Mouse (Mus musculus): ENCODE results near the gene Llgl2. TPM values are rescaled to one million over a fixed set of nuclear protein-coding genes. Genes with fewer than 3 reads are reported as not detected.

The Llgl2 gene
- polyA plus RNA-seq, 1 experiment from 2014 or later: 41.1 TPM

DNA sequence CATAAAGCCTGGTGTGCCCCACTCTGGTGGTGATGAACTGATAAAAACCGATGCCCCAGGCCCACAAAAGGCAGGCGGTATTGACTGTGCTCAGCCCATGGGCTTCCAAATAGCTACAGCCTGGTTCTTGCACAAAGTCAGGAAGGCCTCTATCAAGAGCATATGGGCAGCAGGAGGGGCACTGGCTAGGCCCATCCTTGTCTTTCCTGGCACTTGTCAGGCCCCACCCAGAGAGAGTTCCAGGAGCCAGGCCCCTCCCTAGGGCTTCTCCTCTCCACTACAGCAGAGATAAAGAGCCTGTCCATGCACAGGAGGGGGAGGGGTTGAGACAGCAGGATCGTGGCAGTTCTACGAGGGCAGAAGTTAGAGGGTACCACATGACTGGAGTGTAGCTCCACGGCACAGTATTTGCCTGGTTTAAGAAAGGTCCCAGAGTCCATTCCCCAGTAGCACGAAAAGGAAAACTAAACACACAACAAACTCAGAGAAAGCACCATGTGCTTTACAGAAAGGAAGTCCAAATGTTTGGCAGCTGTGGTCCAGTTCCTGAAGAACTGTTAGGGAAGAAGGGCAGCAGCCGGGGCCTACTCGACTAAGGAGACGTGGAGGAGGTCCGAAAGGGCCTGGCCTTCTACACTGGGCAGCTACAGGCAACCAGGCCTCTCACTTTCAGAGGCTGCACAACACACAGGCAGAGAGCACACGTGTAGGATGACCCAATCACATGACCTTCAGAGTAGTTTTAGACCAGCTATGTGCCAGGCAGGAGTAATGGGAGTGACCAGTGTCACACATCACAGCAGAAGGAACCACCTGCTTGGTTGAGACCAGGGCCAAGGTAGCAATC is 79.8 kb downstream of the Llgl2 start:
- Histone ChIP-seq H3K27me3 (ENCODE audit: control insufficient read depth, insufficient read depth, low read length) (no peaks in the 10 kb centered on the region), H3K9me3 (ENCODE audit: control insufficient read depth, low read depth, low read length) (no peaks in the 10 kb centered on the region), H3K9ac (replicated peaks; ENCODE audit: low read depth, low read length) (no peak overlapping the region), H3K36me3 (ENCODE audit: control insufficient read depth, insufficient read depth, low read length) (0 out of 2 replicates have a peak, but pooled peaks cover 5% of the 10 kb centered on the region), H3K4me2 (replicated peaks; ENCODE audit: low read depth, low read length) (no peak overlapping the region), H3K4me1 (ENCODE audit: control insufficient read depth, insufficient read depth, low read length) (peaks cover 38% of the 10 kb centered on the region), H3K27ac (ENCODE audit: low read length) (0 out of 2 replicates have a peak overlapping the region, but pooled peaks have one; percentile 81), H3K4me3 (ENCODE audit: low read depth, low read length) (no peak overlapping the region)
- 51% methylated on average over 11 of the region's 11 CpGs for WGBS
- peak; percentile 59; the same call in 1 of the 2 replicates for ATAC-seq (ENCODE audit: insufficient number of reproducible peaks, insufficient read depth, low FRiP score, low read depth)

DNA sequence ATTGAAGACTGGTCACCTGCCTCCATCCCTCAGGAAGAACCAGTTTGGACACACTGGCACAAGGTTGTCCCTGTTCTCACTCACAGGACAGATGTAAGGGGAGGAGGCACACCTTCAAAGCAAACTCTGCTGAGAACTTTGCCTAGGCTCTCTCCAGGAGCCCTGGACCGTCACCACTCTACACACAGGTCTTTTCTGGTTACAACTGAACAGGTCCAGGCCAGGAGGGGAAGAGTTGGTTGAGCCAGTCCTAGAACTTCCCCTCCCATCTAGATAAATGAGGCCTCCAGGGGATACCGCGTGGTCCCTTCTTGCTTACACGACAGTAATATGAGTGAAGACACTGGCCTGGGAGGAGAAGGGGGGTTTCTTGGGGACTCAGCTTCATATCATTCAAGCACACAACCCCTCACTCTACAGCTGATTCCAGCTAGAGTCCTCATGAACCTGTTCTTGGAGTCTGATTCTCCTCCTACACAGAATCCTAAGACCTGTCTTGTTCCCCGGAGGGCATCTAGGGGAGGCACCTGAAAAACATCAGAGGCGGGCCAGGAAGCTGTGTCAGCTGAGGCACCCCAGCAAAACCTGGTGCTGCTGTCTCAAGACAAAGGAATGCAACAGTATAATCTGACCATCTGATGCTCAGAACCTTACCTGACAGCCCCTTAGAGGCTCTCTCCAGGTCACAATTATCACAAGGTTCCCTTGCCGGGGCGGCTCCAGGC is 80.5 kb downstream of the Llgl2 start:
- Histone ChIP-seq H3K27me3 (ENCODE audit: control insufficient read depth, insufficient read depth, low read length) (no peaks in the 10 kb centered on the region), H3K36me3 (ENCODE audit: control insufficient read depth, insufficient read depth, low read length) (0 out of 2 replicates have a peak, but pooled peaks cover 5% of the 10 kb centered on the region), H3K4me2 (replicated peaks; ENCODE audit: low read depth, low read length) (no peak overlapping the region; the same call in 1 of the 2 replicates), H3K9me3 (ENCODE audit: control insufficient read depth, low read depth, low read length) (no peaks in the 10 kb centered on the region), H3K9ac (replicated peaks; ENCODE audit: low read depth, low read length) (no peak overlapping the region), H3K4me3 (ENCODE audit: low read depth, low read length) (no peak overlapping the region), H3K4me1 (ENCODE audit: control insufficient read depth, insufficient read depth, low read length) (peaks cover 38% of the 10 kb centered on the region), H3K27ac (ENCODE audit: low read length) (peak overlapping the region; percentile 81)
- no peak for ATAC-seq (ENCODE audit: insufficient number of reproducible peaks, insufficient read depth, low FRiP score, low read depth)
- 64% methylated on average over 8 of the region's 8 CpGs for WGBS

Small RNA genes lying within 50 kb of the gene (microRNA-seq; reads per million reads assigned to microRNA genes)
- 0.78 reads per million for gene Mir5621

Other genes with a start within 250 kb of the Llgl2 start
- gene Mrps7, start 220.1 kb upstream of the Llgl2 start, polyA plus RNA-seq (2014; fragmentation: Nextera tagmentation; extraction: Ambion mirVana): 88.8 and 96.0 TPM in 2 replicates
- 18.6 and 21.2 TPM in 2 replicates for gene Gga3, start 220.0 kb upstream of the Llgl2 start, polyA plus RNA-seq (2014; fragmentation: Nextera tagmentation; extraction: Ambion mirVana)
- gene Mif4gd, start 211.1 kb upstream of the Llgl2 start, polyA plus RNA-seq (2014; fragmentation: Nextera tagmentation; extraction: Ambion mirVana): 33.4 and 35.1 TPM in 2 replicates
- 21.5 and 24.3 TPM in 2 replicates for gene Slc25a19, start 195.8 kb upstream of the Llgl2 start, polyA plus RNA-seq (2014; fragmentation: Nextera tagmentation; extraction: Ambion mirVana)
- gene Grb2, start 115.5 kb upstream of the Llgl2 start, polyA plus RNA-seq (2014; fragmentation: Nextera tagmentation; extraction: Ambion mirVana): 39.6 and 55.0 TPM in 2 replicates
- gene Tmem94, start 58.6 kb upstream of the Llgl2 start, polyA plus RNA-seq (2014; fragmentation: Nextera tagmentation; extraction: Ambion mirVana): 13.7 and 17.0 TPM in 2 replicates
- 14.3 and 15.3 TPM in 2 replicates for gene Caskin2, start 10.4 kb upstream of the Llgl2 start, polyA plus RNA-seq (2014; fragmentation: Nextera tagmentation; extraction: Ambion mirVana)
- gene Tsen54, start 9.3 kb upstream of the Llgl2 start, polyA plus RNA-seq (2014; fragmentation: Nextera tagmentation; extraction: Ambion mirVana): 24.3 and 25.0 TPM in 2 replicates
- gene Myo15b, start 34.4 kb downstream of the Llgl2 start, polyA plus RNA-seq (2014; fragmentation: Nextera tagmentation; extraction: Ambion mirVana): 3.1 and 5.9 TPM in 2 replicates
- gene Smim5, start 75.9 kb downstream of the Llgl2 start, polyA plus RNA-seq (2014; fragmentation: Nextera tagmentation; extraction: Ambion mirVana): 2.1 TPM in 2 replicates
- gene Smim6, start 88.0 kb downstream of the Llgl2 start, polyA plus RNA-seq (2014; fragmentation: Nextera tagmentation; extraction: Ambion mirVana): 35.9 and 41.9 TPM in 2 replicates
- gene Sap30bp, start 109.2 kb downstream of the Llgl2 start, polyA plus RNA-seq (2014; fragmentation: Nextera tagmentation; extraction: Ambion mirVana): 35.8 and 43.6 TPM in 2 replicates
- 19.6 and 20.2 TPM in 2 replicates for gene Recql5, start 109.4 kb downstream of the Llgl2 start, polyA plus RNA-seq (2014; fragmentation: Nextera tagmentation; extraction: Ambion mirVana)
- 10.2 and 10.7 TPM in 2 replicates for gene Itgb4, start 150.7 kb downstream of the Llgl2 start, polyA plus RNA-seq (2014; fragmentation: Nextera tagmentation; extraction: Ambion mirVana)
- gene Galk1, start 188.7 kb downstream of the Llgl2 start, polyA plus RNA-seq (2014; fragmentation: Nextera tagmentation; extraction: Ambion mirVana): 157 and 164 TPM in 2 replicates
- 1,982 and 2,067 TPM in 2 replicates for gene H3f3b, start 203.9 kb downstream of the Llgl2 start, polyA plus RNA-seq (2014; fragmentation: Nextera tagmentation; extraction: Ambion mirVana)
- gene Unk, start 206.3 kb downstream of the Llgl2 start, polyA plus RNA-seq (2014; fragmentation: Nextera tagmentation; extraction: Ambion mirVana): 29.2 and 31.6 TPM in 2 replicates